Mouse (Mus musculus): ENCODE measurements around the gene Prdm15. TPM values are rescaled to one million over a fixed set of nuclear protein-coding genes. Genes with fewer than 3 reads are reported as not detected.

The Prdm15 gene
- total RNA-seq, 1 experiment from 2014 or later = 23.0 TPM

DNA sequence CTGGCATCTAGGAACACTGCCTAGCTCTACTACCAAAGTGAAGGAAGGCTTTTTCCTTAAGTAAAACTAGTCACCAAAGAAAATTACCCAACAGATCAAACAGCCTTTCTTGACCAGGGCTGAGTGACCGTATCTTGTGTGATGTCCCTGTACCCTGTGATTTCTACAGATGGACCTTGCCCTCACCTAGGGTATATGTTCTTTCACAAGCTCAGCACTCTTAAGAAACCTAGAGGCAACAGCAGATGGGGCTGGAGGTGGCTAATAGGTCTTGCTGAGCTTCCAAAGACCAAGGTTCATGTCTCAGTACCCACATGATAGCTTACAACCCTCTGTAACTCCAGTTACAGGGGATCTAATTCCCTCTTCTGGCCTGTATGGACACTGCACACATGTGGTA, 23.4 kb downstream of the Prdm15 start:
- no peak for ATAC-seq (ENCODE audit: extremely low read depth, insufficient number of reproducible peaks, low FRiP score, poor library complexity, severe bottlenecking)

DNA sequence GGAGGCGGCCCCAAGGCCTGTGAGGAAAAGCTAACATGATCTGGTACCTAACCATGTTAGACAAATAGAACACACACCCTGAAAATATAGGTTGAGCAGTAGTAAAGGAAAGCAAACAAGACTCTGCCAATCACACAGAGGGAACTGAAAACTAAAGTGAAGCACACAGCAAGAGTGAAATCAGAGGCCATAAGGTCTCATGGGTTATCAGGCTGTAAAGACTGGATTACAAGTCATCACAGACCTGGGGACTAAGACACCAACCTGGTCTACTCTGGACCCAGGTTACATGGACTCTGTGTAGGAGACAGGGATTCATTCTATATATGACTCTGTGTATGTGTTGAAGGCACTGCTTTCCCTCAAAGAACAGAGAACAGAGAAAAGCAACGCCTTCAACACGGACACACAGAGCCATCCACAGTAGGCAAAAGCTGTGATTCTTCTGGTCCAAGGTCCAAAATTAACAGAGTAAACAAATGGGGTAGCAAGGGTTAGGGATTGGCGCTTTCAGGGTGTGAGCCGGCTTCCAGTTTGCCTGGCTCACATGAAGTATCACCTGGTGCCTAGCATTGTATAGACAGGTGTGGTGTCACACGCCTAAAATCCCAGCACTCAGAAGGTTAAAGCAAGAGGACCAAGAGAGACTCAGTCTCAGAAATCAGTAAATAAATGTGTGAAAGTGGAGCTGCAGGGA, 28.2 kb downstream of the Prdm15 start:
- ATAC-seq (ENCODE audit: extremely low read depth, insufficient number of reproducible peaks, low FRiP score, poor library complexity, severe bottlenecking) = no peak

DNA sequence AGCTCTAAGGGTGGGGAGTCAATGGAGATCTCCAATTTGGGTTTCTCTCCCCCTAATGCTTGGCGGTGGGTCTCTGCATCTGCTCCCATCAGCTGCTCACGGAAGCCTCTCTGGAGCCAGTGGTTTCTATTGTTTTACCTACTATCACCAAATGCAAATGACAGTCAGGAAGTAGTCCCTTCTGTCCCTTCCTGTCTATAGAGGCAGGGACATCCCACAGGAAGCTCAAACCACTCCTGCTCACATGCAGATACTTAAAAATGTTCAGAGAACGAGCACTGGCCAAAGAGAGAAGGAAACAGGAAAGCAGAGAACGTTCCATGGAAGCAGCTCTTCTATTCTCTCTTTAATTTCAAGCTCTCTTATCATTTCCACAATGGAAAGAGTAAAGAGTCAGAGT, 32.1 kb downstream of the Prdm15 start:
- no peak for ATAC-seq (ENCODE audit: extremely low read depth, insufficient number of reproducible peaks, low FRiP score, poor library complexity, severe bottlenecking)

DNA sequence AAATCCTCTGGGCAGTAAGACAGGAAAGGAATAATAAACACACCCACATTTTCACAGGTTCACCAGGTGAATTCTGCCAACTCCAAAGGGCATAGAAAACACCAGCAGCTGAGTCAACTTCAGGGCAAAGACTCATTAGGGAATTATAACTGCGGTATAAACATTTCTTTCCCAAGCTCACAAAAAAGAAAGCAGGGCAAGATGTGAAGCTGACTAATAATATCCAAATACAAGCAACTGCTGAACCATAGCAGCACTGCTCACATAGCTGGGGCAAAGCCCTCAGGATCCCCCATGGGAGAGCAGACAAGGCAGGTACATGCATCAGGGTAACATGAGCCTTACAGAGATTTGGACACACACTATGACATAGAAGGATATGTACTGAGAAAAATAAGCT, 34.2 kb downstream of the Prdm15 start:
- no peak for ATAC-seq (ENCODE audit: extremely low read depth, insufficient number of reproducible peaks, low FRiP score, poor library complexity, severe bottlenecking)

DNA sequence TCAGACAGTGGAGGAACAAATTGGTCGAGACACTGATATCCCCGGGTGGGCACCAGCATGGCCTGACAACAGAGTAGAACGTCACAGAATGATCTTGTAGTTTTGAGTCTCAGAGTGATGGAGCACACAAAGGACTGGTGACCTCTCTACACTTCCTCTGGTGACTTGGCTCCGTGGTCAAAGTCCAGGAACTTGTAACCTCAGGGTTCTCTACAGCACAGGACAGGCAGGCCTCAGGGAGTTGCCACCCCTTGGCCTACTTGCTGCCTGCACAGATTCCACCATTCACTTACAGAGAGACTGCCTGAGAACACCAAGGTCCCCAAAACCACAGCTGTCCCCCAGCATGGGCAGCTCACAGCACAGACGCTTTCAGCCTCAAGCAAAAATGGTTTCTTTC, 36.4 kb downstream of the Prdm15 start:
- no peak for ATAC-seq (ENCODE audit: extremely low read depth, insufficient number of reproducible peaks, low FRiP score, poor library complexity, severe bottlenecking)

DNA sequence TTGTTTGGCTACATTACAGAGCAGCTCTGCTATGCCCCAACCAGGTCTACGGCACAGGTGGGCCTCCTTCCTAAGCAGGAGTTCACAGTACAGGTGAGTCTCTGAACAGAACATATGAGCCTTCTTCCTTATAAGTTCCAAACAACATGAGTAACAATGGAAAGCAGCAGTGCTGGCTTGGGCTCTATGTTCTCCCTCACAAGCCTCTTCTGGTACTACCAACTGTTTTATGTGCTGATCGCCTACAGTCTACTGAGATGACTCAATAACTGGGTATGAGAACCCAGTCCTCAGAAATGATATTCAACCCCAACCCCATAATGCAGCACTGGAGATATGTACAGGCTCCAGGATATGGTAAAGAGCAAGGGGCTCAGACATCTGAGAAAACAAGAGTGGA, 37.6 kb downstream of the Prdm15 start:
- no peak for ATAC-seq (ENCODE audit: extremely low read depth, insufficient number of reproducible peaks, low FRiP score, poor library complexity, severe bottlenecking)

DNA sequence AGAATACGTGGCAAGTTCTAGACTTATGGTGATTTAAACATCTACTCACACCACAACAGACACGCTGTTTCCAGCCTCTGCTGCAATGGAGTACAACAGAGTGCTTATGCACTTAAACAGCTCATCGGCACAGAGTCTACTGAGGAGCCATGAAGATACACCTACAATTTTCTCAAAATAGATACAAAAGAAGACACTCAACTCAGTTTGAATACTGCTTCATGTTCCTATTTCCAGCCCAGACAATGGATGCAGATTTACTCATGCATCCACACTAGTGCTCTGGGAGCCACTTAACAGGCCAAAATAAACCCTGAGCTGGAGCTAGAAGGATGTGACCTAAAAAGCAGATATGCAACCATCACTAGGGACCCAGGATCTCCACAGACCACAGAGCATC, 42.8 kb downstream of the Prdm15 start:
- no peak for ATAC-seq (ENCODE audit: extremely low read depth, insufficient number of reproducible peaks, low FRiP score, poor library complexity, severe bottlenecking)

DNA sequence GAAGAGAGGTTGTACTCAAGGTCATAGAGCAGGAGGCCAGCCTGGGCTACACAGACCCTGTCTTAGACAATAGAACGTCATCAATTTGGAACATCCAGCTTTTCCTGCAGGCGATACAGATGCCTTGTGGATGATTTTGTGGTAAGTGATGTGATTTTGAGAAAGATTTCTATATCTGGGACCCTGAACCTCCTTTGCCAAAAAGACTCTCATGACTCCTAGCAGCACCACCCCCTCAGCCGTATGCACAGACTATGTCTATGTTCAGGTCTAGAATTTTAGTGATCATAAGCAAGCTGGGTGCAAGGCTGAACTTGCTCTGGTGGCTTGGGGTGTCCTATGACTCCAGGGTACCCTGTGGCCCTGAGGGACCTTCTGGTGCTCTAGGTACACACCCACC, 46.0 kb downstream of the Prdm15 start:
- ATAC-seq (ENCODE audit: extremely low read depth, insufficient number of reproducible peaks, low FRiP score, poor library complexity, severe bottlenecking) = no peak

DNA sequence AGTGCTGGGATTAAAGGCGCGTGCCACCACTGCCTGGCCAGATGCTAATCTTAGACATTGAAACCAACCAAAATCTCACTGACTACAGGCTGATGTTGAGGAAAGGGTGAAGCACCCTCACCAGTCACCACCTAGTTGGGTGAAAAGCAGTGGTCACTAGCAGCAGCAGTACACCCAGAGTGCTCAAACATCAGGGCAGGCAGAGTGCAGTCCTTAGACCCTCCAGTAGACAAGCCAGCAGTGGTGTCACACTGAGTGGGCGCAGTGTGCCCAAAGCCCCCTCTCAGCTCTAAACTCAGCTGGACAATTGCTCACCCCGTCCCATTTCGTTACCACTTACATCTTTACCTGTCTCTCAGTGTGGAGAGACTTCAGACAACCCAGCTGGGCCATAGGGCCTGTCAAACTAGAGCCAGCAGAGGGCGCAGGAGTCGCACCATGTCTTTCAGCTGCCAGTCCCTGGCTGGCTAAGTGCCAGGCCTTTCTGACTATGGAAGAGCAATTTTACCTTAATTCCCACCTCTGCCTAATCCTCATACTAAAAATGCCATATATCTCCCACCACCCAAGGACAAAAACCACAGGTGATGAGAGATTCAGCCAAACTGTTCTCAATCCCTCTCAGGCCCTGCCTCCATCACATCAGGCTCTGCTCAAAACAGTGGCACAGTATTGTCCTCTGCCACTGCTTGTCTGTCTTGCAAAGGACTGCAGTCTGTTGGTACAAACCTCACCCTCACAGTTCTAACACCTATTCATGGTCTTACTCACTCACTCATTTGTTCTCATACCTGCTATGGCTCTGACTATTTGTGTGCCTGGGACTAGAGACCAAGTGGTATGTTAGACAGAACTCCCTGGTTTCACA, 46.7 kb downstream of the Prdm15 start:
- no peak for ATAC-seq (ENCODE audit: extremely low read depth, insufficient number of reproducible peaks, low FRiP score, poor library complexity, severe bottlenecking)

DNA sequence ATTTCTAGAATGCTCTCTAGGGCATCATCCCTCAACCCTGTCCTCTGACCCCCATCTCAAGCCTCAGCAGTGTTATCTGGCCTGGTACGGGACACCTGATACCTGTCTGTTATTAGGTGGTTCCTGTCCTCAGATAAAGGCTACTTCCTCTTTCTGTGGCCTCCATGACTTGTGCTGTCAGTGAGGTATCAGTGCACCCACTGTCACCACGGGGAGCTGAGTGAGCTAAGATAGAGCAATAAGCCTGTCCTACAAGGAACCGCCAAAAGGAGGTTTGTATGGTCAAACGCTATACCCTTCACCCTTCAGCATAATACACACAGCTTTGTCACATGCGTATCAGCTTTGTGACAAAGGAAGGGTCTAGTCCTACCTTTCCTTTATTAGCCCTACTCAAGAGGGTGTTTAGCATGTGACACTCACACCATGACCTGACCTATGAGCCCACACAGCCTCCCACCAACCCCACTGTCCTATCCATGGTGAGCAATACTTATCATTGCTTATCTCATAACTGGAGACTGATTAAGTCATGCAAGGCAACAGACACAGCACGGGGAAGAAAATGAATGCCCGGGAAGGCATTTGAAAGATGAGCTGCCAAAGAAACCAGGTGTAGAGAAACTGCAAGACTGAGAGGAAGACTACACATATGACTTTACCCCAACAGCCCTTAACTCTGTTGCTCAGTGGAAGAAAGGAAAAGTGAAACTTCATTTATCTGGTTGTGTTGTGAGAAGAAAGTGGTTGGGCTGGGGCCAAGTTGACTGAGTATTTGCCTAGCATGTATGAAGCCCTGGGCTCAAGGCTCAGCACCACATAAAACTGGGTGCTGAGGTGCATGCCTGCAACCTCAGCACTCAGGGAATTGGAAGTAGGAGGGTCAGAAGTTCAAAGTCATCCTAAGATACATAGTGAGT, 53.4 kb downstream of the Prdm15 start:
- ATAC-seq (ENCODE audit: extremely low read depth, insufficient number of reproducible peaks, low FRiP score, poor library complexity, severe bottlenecking) = no peak

DNA sequence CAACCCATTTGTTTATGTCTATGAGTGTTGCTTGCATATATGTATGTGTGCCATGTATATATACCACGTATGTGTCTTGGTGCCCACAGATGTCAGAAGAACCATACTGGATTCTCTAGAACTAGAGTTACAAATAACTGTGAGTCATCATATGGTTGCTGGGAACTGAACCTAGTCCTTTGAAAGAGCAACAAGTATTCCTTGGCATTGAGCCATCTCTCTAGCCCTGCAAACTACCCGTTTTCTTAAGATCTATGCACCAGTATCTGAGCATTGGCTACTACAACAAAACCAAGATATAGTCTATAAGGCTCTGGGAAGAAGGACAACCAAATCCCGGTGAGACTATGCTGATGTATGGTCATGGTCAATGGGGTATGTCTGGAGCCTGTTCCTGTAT, 54.4 kb downstream of the Prdm15 start:
- no peak for ATAC-seq (ENCODE audit: extremely low read depth, insufficient number of reproducible peaks, low FRiP score, poor library complexity, severe bottlenecking)

DNA sequence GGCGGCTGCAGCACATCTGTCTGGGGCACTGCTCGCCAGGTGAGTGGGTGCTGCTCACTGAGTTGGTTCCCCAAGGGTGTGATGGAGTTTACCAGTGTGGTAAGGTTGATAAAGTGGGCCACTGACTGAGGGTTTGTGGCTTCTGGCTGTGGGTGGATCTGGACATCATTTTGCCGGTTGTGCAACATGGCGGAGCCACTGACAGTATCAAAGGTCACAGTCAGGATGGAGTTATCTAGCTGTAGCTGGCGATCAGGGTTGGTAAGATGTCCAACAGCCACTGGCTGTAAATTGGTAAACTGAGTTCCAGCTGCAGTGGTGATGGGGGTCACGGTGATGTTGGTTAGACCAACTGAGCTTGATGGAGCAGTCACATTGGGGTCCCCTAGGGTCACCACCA, 57.4 kb downstream of the Prdm15 start:
- no peak for ATAC-seq (ENCODE audit: extremely low read depth, insufficient number of reproducible peaks, low FRiP score, poor library complexity, severe bottlenecking)

DNA sequence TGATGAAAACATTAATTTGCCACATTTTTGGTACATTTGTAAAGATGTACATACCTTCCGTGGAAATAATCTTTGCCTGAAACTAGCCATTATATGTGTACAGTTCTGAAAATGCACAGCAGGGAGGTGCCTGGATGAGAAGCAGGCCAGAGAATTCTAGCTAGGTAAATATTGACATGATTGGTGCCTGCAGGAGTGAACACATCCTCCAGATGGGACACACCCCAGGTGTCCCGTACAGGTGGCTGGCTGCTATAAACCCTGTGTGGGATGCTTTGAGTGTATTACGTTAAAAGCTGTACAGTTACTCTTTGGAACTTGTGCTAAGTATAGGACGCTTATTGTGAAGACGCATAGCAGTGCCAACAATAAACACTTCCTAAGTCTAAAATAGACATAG, 68.6 kb downstream of the Prdm15 start:
- no peak for ATAC-seq (ENCODE audit: extremely low read depth, insufficient number of reproducible peaks, low FRiP score, poor library complexity, severe bottlenecking)

DNA sequence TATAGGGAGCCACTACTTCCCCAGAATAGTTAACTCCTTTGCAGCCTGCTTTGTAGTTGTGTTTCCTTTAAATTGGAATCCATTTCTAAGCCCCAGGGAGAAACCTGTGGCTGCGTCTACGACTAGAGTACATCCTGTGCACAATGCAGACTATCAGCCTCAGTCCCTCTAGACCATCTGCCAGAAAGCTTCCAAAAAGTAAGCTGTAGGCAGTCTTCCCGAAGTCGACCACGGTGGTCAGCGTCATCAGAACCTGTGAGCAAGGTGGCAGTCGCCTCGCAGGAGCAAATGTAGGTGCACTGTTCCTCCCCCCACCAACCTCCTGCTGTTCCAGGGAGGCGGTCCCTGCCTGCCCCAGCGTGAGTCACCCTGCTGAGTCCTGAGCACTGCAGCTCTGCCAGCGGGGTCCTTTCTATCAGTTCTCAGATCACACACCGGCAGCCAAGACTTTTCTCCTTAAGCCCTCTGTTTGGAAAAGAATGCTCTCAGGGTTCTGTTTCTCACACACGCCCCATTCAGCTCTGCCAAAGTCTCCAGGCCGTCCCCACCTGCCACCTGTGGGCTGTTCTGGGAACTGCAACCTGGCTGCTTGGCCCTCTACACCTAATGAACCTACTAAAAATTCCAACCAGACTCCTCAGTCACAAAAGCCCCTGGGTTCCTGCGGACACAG, 73.2 kb downstream of the Prdm15 start:
- no peak for ATAC-seq (ENCODE audit: extremely low read depth, insufficient number of reproducible peaks, low FRiP score, poor library complexity, severe bottlenecking)

DNA sequence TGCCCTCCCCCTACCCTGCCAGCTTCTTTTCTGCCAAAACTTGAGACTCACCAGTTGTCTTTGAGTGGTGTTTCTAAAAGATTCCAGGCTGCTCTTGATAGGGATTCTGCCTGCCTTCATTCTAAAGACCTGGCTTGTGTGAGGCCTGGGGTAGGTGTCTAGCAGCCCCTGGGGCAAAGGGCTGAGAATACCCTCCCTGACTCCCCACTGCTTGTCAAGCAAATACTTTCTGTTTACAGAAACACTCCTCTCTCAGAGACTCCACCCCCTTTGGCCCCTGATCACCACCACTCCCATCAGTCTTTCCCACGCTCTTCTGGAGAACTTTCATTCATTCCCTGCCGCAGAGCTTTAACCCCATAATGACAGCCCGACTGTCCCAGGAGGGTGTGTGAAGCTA, 85.1 kb downstream of the Prdm15 start:
- no peak for ATAC-seq (ENCODE audit: extremely low read depth, insufficient number of reproducible peaks, low FRiP score, poor library complexity, severe bottlenecking)

DNA sequence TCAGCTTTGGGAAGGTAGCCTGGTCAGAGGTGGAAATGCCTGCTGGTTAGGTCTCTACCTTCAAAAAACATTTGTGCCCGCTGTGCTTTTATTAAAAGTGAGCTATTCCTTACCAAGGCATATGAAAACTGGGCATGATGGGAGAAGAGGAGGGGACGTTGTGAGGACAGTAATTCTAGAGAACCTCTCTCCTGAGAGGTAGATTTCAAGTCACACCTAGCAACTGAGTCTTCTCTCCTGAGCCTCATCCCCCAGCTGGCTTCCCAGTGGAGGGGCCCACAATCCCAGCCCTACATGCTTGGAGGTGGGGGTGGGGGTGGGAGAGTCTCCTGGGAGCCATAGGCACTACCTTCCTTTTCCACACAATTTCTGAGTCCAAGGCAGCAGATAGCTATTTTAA, 87.0 kb downstream of the Prdm15 start:
- ATAC-seq (ENCODE audit: extremely low read depth, insufficient number of reproducible peaks, low FRiP score, poor library complexity, severe bottlenecking) = no peak

DNA sequence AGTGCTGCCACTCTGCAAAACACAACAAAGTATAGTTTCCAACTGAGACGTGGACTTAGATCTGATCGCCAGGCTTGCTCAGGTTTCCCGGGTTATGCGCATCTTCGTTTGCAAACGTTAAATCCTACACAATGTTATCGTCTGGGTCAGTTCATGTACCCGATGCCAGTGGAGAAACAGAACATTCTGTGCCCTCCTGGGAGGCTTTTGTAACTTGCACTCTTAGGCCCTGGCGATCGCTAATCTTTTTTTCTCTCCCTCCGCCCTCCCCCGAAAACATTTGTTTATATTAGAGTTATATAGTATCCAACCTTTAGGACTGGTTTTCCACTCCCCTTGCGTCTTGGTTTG, 87.7 kb downstream of the Prdm15 start:
- ATAC-seq (ENCODE audit: extremely low read depth, insufficient number of reproducible peaks, low FRiP score, poor library complexity, severe bottlenecking) = no peak

DNA sequence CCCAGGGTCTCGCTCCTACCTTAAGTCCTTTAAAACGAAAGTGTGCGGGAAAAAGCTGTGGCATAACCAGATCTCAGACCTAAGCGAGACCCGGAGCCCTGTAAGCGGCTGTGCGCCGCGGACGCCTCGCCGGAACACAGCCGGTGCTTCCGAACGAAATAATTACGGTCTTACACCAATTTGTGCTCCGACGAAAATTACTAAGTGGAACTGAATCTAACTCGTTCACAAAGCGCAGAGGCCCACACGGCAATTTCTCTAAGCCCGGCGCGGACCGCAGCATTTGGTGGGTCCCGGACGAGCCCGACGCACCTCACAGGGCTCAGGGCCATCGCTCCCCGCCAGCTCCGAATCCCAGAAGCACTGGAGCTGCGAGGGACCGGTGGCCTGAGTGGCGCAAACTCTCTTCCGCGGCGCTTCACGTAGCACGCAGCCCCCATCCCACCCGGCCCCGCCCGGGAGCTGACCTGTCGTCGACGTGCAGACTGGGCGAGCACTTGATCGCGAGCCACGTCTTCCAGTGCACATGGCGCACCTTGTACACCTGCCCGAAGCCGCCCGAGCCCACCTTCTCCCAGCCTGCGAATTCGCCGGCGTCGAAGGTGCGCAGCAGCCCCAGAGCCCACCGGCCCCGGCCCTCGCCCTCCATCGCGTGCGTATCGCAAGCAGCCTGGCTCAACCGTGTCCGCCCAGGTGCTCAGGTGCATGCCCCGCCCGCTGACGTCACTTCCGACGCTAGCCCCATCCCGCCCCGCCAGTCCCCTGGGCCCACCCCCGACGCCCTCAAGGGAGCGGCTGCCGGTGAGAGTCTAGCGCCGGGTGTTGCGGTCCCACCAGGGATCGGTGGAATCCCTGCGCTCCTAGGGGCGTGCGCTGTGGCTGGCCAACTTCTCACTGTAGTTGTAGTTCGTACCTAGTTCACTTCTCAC, 88.3 kb downstream of the Prdm15 start, which contains the start of gene Ripk4:
Ripk4 (minus strand) TSS at position 727 of the 929 bp plus-strand sequence.
- no peak for ATAC-seq (ENCODE audit: extremely low read depth, insufficient number of reproducible peaks, low FRiP score, poor library complexity, severe bottlenecking)
